Mouse (Mus musculus) testis, adult 2 months (tissue): Measurements from ENCODE around the gene Man1a. TPM values are rescaled to one million over a fixed set of nuclear protein-coding genes. Genes with fewer than 3 reads are reported as not detected.

ENCODE experiments used
- H3K27ac ChIP-seq: fragments of 200-500 bp; 2 replicates; pipeline ENCODE4 v1.5.1; 2012; ENCODE audit warnings: low read depth, low read length; ENCODE audit not compliant: control insufficient read depth, insufficient read depth
- H3K27me3 ChIP-seq: fragments of 200-500 bp; 2 replicates; pipeline ENCODE4 v1.6.1; 2012; ENCODE audit warnings: mild to moderate bottlenecking, low read length, moderate library complexity; ENCODE audit not compliant: control insufficient read depth, insufficient read depth
- H3K36me3 ChIP-seq: fragments of 200-500 bp; 2 replicates; pipeline ENCODE4 v1.6.1; 2012; ENCODE audit warnings: mild to moderate bottlenecking, low read length; ENCODE audit not compliant: control insufficient read depth, insufficient read depth
- H3K4me1 ChIP-seq: fragments of 200-500 bp; 2 replicates; pipeline ENCODE4 v1.6.1; 2012; ENCODE audit warnings: low read length; ENCODE audit not compliant: control insufficient read depth, insufficient read depth
- H3K4me3 ChIP-seq: fragments of 200-500 bp; 2 replicates; pipeline ENCODE4 v1.5.1; 2012; ENCODE audit warnings: low read depth, mild to moderate bottlenecking, low read length, moderate library complexity, mixed read lengths; ENCODE audit not compliant: control insufficient read depth
- CTCF ChIP-seq: fragments of 200-500 bp; IDR thresholded peaks from 2 replicates; pipeline ENCODE4 v1.5.1; 2012; ENCODE audit warnings: low read depth, mild to moderate bottlenecking, inconsistent platforms, low read length, moderate library complexity; ENCODE audit not compliant: control insufficient read depth, insufficient read depth, insufficient replicate concordance
- POLR2A ChIP-seq: fragments of 200-500 bp; IDR thresholded peaks from 2 replicates; pipeline ENCODE4 v1.6.1; 2012; ENCODE audit warnings: low read depth, mild to moderate bottlenecking, inconsistent platforms, low read length, moderate library complexity; ENCODE audit not compliant: control insufficient read depth
- polyA plus RNA-seq: library from polyadenylated mRNA; depleted of rRNA; stranded (reverse); fragments of >200 nt; gene quantifications from 2 replicates; pipeline ENCODE4 v1.2.3, GENCODE M21; 2012

Man1a gene
- polyA plus RNA-seq, 1 experiment, result 0.36 TPM

- Histone ChIP-seq H3K4me1 (no peaks in the 10 kb centered on the region), H3K27ac (no peak overlapping the region), H3K27me3 (no peaks in the 10 kb centered on the region), H3K36me3 (no peaks in the 10 kb centered on the region), H3K4me3 (no peak overlapping the region)
- TF ChIP-seq CTCF (no peak), POLR2A (no peak)
Observed at GRCm38 (mm10) chr10:53863486-53864357, 212.7 kb downstream of the Man1a start.

- Histone ChIP-seq H3K4me1 (no peaks in the 10 kb centered on the region), H3K4me3 (no peak overlapping the region), H3K27ac (no peak overlapping the region), H3K27me3 (no peaks in the 10 kb centered on the region), H3K36me3 (no peaks in the 10 kb centered on the region)
- no peak for TF ChIP-seq CTCF
- no peak for TF ChIP-seq POLR2A
Observed at GRCm38 (mm10) chr10:53859879-53860278, 216.5 kb downstream of the Man1a start.

- no peak overlapping the region for H3K4me3 ChIP-seq
- no peaks in the 10 kb centered on the region for H3K36me3 ChIP-seq
- no peak overlapping the region for H3K27ac ChIP-seq
- no peaks in the 10 kb centered on the region for H3K27me3 ChIP-seq
- no peaks in the 10 kb centered on the region for H3K4me1 ChIP-seq
- no peak for TF ChIP-seq POLR2A
Observed at GRCm38 (mm10) chr10:53859224-53859623, 217.2 kb downstream of the Man1a start.
